Mouse (Mus musculus) C2C12 (cell line): Measurements from ENCODE around the gene Zfp68.

Experiments used
- CEBPB ChIP-seq: IDR thresholded peaks from one replicate; pipeline ENCODE4 v1.6.1; 2011; ENCODE audit warnings: low read depth, mild to moderate bottlenecking, control low read depth, moderate library complexity
- CTCF ChIP-seq: IDR thresholded peaks from one replicate; pipeline ENCODE4 v1.5.1; 2011; ENCODE audit not compliant: control insufficient read depth, insufficient read depth, insufficient read length
- FOSL1 ChIP-seq: IDR thresholded peaks from one replicate; pipeline ENCODE4 v1.8.0; 2011; ENCODE audit warnings: mild to moderate bottlenecking, low read length; ENCODE audit not compliant: poor library complexity, insufficient read depth, severe bottlenecking
- USF1 ChIP-seq: IDR thresholded peaks from one replicate; pipeline ENCODE4 v1.6.1; 2011; ENCODE audit warnings: low read depth, mild to moderate bottlenecking, control low read depth, moderate library complexity

DNA sequence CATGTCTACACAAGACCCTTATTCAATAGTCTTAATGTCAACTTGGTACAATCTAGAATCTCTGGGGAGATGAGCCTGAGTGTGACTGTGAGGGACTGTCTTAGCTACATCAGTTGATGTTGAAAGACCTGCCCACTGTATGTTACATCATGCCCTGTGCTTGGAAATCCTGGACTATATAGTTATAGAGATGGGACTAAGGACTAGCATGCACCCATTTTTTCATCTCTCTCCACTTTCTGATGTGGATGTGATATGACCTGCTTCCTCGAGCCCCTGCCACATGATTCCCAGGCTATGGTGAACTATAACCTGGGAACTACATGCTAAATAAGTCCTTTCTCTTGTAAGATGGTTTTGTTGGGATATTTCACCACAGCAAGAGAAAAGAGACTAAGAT is 33.4 kb upstream of the Zfp68 start:
- TF ChIP-seq CEBPB (no peak), CTCF (no peak), USF1 (no peak), FOSL1 (no peak)
